Mouse (Mus musculus) kidney, postnatal 0 days (tissue): ENCODE measurements around the gene Krtap17-1. TPM values are rescaled to one million over a fixed set of nuclear protein-coding genes. Genes with fewer than 3 reads are reported as not detected.

Experiments used
- ATAC-seq: fragments of 200-750 bp; cut with Nextera tagmentation; replicated peaks from 2 replicates; pipeline ENCODE4 v1.8.0; 2017; ENCODE audit warnings: low read depth, moderate number of reproducible peaks, moderate TSS enrichment, moderate library complexity; ENCODE audit not compliant: low FRiP score
- DNase-seq: peaks from one replicate; pipeline ENCODE4 v3.0.0-alpha.2; 2016; ENCODE audit warnings: low spot score
- H3K27ac ChIP-seq: fragments of 300-500 bp; sonication (generic); 2 replicates; pipeline ENCODE4 v1.5.1; 2014; ENCODE audit warnings: mild to moderate bottlenecking
- H3K27me3 ChIP-seq: fragments of 300-500 bp; sonication (generic); 2 replicates; pipeline ENCODE4 v1.6.1; 2014; ENCODE audit warnings: low read length, mixed read lengths; ENCODE audit not compliant: insufficient read depth
- H3K36me3 ChIP-seq: fragments of 300-500 bp; sonication (generic); 2 replicates; pipeline ENCODE4 v1.6.1; 2014; ENCODE audit warnings: low read length, mixed read lengths; ENCODE audit not compliant: insufficient read depth
- H3K4me1 ChIP-seq: fragments of 300-500 bp; sonication (generic); replicated peaks from 2 replicates; pipeline ENCODE4 v1.6.1; 2014; ENCODE audit warnings: antibody characterized with exemption, low read length, mixed read lengths; ENCODE audit not compliant: insufficient read depth
- H3K4me2 ChIP-seq: fragments of 300-500 bp; sonication (generic); 2 replicates; pipeline ENCODE4 v1.6.1; 2014; ENCODE audit warnings: mild to moderate bottlenecking, low read length, moderate library complexity, mixed read lengths
- H3K4me3 ChIP-seq: fragments of 300-500 bp; sonication (generic); replicated peaks from 2 replicates; pipeline ENCODE4 v1.5.1; 2014; ENCODE audit warnings: low read depth, low read length
- H3K9ac ChIP-seq: fragments of 300-500 bp; sonication (generic); 2 replicates; pipeline ENCODE4 v1.6.1; 2014; ENCODE audit warnings: low read depth, low read length
- H3K9me3 ChIP-seq: fragments of 300-500 bp; sonication (generic); replicated peaks from 2 replicates; pipeline ENCODE4 v1.6.1; 2016; ENCODE audit warnings: low read length, inconsistent platforms, mixed read lengths
- CTCF ChIP-seq: IDR thresholded peaks from 2 replicates; pipeline ENCODE4 v1.5.1; 2016; ENCODE audit warnings: antibody characterized with exemption, low read depth, mild to moderate bottlenecking, moderate library complexity
- WGBS: fragments of 180-500 bp; shearing (Covaris S2); extraction: QIAGEN DNeasy Blood & Tissue Kit; methylation state at CpG from one replicate; pipeline ENCODE4 v1.1.7; 2014; 5-methylcytosine and 5-hydroxymethylcytosine counted together
- polyA plus RNA-seq: library from polyadenylated mRNA; unstranded; fragments of >200 nt; fragmentation: Nextera tagmentation; extraction: Ambion mirVana; gene quantifications from 2 replicates; pipeline ENCODE4 v1.2.1, GENCODE M21; 2015

Krtap17-1 gene
- polyA plus RNA-seq, 1 experiment from 2014 or later, result not detected

GRCm38 (mm10) chr11:100013691-100014171, 19.9 kb upstream of the Krtap17-1 start:
- H3K4me3 ChIP-seq, result no peak overlapping the region
- no peak for ATAC-seq
- H3K9ac ChIP-seq, result no peak overlapping the region
- DNase-seq, result no peak
- no peaks in the 10 kb centered on the region for H3K27me3 ChIP-seq
- no peak overlapping the region for H3K4me2 ChIP-seq
- H3K27ac ChIP-seq, result no peak overlapping the region
- H3K9me3 ChIP-seq, result no peaks in the 10 kb centered on the region
- no peaks in the 10 kb centered on the region for H3K4me1 ChIP-seq
- TF ChIP-seq CTCF, result no peak
- no peaks in the 10 kb centered on the region for H3K36me3 ChIP-seq
- 60% methylated on average over 4 of the region's 4 CpGs for WGBS

DNA sequence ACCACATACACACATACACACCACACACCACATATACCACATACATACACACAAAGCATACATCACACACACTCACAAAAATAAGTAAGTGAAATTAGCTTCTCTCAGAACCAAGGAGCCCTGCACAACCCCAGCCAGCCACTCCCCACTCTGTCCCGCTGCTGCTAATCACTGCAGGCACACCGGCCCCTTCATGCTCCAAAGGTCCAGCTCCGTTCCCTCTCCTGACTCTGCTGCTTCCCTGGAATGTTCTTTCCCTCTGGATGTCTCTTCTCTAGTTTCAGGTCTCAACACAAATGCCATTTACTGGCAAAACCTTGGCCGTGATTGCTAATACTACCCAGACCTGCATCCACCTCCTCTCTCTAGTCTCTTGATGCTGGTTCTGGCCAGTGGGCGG, 16.9 kb upstream of the Krtap17-1 start:
- Histone ChIP-seq H3K36me3 (no peaks in the 10 kb centered on the region), H3K4me3 (no peak overlapping the region), H3K27me3 (no peaks in the 10 kb centered on the region), H3K9me3 (no peaks in the 10 kb centered on the region), H3K4me2 (no peak overlapping the region), H3K9ac (no peak overlapping the region), H3K4me1 (no peaks in the 10 kb centered on the region), H3K27ac (no peak overlapping the region)
- no peak for TF ChIP-seq CTCF
- WGBS, result 40% methylated on average over 5 of the region's 5 CpGs
- ATAC-seq (no peak), DNase-seq (peak; percentile 56)

GRCm38 (mm10) chr11:100008336-100008735, 14.5 kb upstream of the Krtap17-1 start:
- H3K9ac ChIP-seq, result no peak overlapping the region
- ATAC-seq (no peak), DNase-seq (no peak)
- H3K36me3 ChIP-seq, result no peaks in the 10 kb centered on the region
- no peak overlapping the region for H3K27ac ChIP-seq
- H3K4me3 ChIP-seq, result no peak overlapping the region
- H3K4me2 ChIP-seq, result no peak overlapping the region
- H3K27me3 ChIP-seq, result no peaks in the 10 kb centered on the region
- TF ChIP-seq CTCF, result no peak
- WGBS, result 90% methylated on average over 5 of the region's 5 CpGs
- H3K4me1 ChIP-seq, result no peaks in the 10 kb centered on the region
- no peaks in the 10 kb centered on the region for H3K9me3 ChIP-seq

GRCm38 (mm10) chr11:100006624-100007023, 12.8 kb upstream of the Krtap17-1 start:
- peak; percentile 48; the same call in 1 of the 2 replicates for TF ChIP-seq CTCF
- WGBS, result 63% methylated on average over 3 of the region's 3 CpGs

DNA sequence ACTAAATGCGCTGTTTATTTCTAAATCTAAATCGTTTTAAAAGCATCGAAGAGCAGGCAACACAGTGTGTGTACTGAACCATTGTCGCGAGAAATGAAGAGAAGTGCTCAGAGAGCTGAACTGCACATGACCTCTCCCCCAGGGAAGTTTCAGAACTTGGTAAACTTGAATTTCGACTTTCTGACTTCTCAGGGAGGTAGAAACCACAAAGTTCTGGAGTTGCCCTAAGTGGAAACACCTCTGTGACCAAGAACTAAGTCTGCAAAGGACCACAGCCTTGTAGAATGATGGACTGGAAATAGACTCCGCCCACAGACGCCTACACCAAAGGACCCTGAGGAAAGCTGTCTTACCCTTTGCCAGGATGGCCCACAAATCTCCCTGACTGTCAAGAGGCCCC, 12.1 kb upstream of the Krtap17-1 start:
- no peak overlapping the region for H3K27ac ChIP-seq
- no peak overlapping the region for H3K4me3 ChIP-seq
- WGBS, result 58% methylated on average over 8 of the region's 8 CpGs
- DNase-seq, result peak; percentile 10
- no peak for TF ChIP-seq CTCF
- no peaks in the 10 kb centered on the region for H3K36me3 ChIP-seq
- no peak for ATAC-seq
- no peaks in the 10 kb centered on the region for H3K4me1 ChIP-seq
- no peaks in the 10 kb centered on the region for H3K27me3 ChIP-seq
- no peak overlapping the region for H3K4me2 ChIP-seq
- no peak overlapping the region for H3K9ac ChIP-seq
- no peaks in the 10 kb centered on the region for H3K9me3 ChIP-seq

More at GRCm38 (mm10) chr11:100006624-100007023, 12.8 kb upstream of the Krtap17-1 start:
- no peak for ATAC-seq
- Histone ChIP-seq H3K36me3 (no peaks in the 10 kb centered on the region), H3K27ac (no peak overlapping the region), H3K4me1 (no peaks in the 10 kb centered on the region), H3K27me3 (no peaks in the 10 kb centered on the region), H3K4me2 (no peak overlapping the region), H3K9ac (no peak overlapping the region), H3K4me3 (no peak overlapping the region), H3K9me3 (no peaks in the 10 kb centered on the region)
- no peak for DNase-seq

GRCm38 (mm10) chr11:100004846-100005245, 11.1 kb upstream of the Krtap17-1 start:
- no peaks in the 10 kb centered on the region for H3K9me3 ChIP-seq
- ATAC-seq (no peak), DNase-seq (peak; percentile 73)
- H3K4me1 ChIP-seq, result no peaks in the 10 kb centered on the region
- no peak overlapping the region for H3K9ac ChIP-seq
- H3K36me3 ChIP-seq, result no peaks in the 10 kb centered on the region
- H3K27ac ChIP-seq, result no peak overlapping the region
- peak; percentile 89 for TF ChIP-seq CTCF
- H3K27me3 ChIP-seq, result no peaks in the 10 kb centered on the region
- no peak overlapping the region for H3K4me3 ChIP-seq
- 22% methylated on average over 6 of the region's 6 CpGs for WGBS
- no peak overlapping the region for H3K4me2 ChIP-seq

DNA sequence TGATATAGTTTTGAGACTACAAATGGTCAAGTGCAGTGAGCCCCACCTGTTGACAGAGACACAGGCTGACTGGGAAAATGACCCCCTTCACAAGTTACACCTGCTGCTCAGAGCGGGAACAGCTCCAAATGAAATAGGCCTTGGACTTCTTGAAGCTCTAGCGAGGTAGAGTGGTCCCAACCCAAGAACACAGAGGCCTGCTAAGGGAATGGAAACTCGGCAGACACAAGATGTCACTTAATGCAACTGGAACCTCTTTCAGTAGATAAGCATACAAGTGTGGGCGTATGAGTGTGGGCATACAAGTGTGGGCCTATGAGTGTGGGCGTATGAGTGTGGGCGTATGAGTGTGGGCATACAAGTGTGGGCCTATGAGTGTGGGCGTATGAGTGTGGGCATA, 5.3 kb upstream of the Krtap17-1 start:
- ATAC-seq (no peak), DNase-seq (no peak)
- Histone ChIP-seq H3K4me1 (no peaks in the 10 kb centered on the region), H3K36me3 (no peaks in the 10 kb centered on the region), H3K4me2 (no peak overlapping the region), H3K4me3 (no peak overlapping the region), H3K9me3 (no peaks in the 10 kb centered on the region), H3K27ac (no peak overlapping the region), H3K9ac (no peak overlapping the region), H3K27me3 (no peaks in the 10 kb centered on the region)
- no peak for TF ChIP-seq CTCF
- 94% methylated on average over 7 of the region's 7 CpGs for WGBS
